Mouse (Mus musculus): ENCODE results near the gene Rfx3. TPM values are rescaled to one million over a fixed set of nuclear protein-coding genes. Genes with fewer than 3 reads are reported as not detected.
A peak's percentile ranks its signal among the peaks of the same experiment; 100 is the strongest.

Gene Rfx3
- total and polyA plus RNA-seq, 3 experiments, result 1.1 to 62.0 (median 1.8) TPM

- TF ChIP-seq MEF2A (IDR thresholded peaks at IDR 0.05; ENCODE audit: extremely low read depth, insufficient replicate concordance, low read depth, low read length, poor library complexity, severe bottlenecking) (no peak), BHLHE40 (IDR thresholded peaks at IDR 0.05; ENCODE audit: borderline replicate concordance, low read depth, low read length) (no peak), RAD21 (IDR thresholded peaks at IDR 0.05; ENCODE audit: low read depth, low read length) (no peak), MAX (IDR thresholded peaks at IDR 0.05; ENCODE audit: low read length) (no peak), E2F4 (IDR thresholded peaks at IDR 0.05; ENCODE audit: borderline replicate concordance, low read depth, low read length) (no peak), RCOR1 (IDR thresholded peaks at IDR 0.05; ENCODE audit: low read depth, low read length) (no peak), ZNF384 (IDR thresholded peaks at IDR 0.05; ENCODE audit: low read depth, low read length) (no peak), USF1 (IDR thresholded peaks at IDR 0.05; ENCODE audit: low read depth, low read length) (no peak), USF2 (IDR thresholded peaks at IDR 0.05; ENCODE audit: borderline replicate concordance in 1 of 2, insufficient read depth in 1 of 2, low read depth in 1 of 2, low read length in 2 of 2) (no peak), ZMIZ1 (IDR thresholded peaks at IDR 0.05; ENCODE audit: low read depth, low read length) (no peak), MXI1 (IDR thresholded peaks at IDR 0.05; ENCODE audit: low read depth, low read length) (no peak), JUND (IDR thresholded peaks at IDR 0.05; ENCODE audit: low read depth, low read length) (no peak), POLR2AphosphoS5 (IDR thresholded peaks at IDR 0.05; ENCODE audit: borderline replicate concordance, low read depth, low read length) (no peak), TCF12 (IDR thresholded peaks at IDR 0.05; ENCODE audit: low read depth, low read length) (no peak), MAZ (IDR thresholded peaks at IDR 0.05; ENCODE audit: low read depth, low read length) (no peak), POLR2AphosphoS2 (IDR thresholded peaks at IDR 0.05; ENCODE audit: low read length) (no peak), TBP (IDR thresholded peaks at IDR 0.05; ENCODE audit: low read depth, low read length) (no peak)
- no peak for DNase-seq (ENCODE audit: low read depth, low spot score)
- Histone ChIP-seq H3K4me3 (ENCODE audit: control insufficient read depth in 1 of 2, insufficient read depth in 1 of 2, low read depth in 2 of 2, low read length in 2 of 2) (no peak overlapping the region), H3K9me3 (replicated peaks; ENCODE audit: insufficient read depth, low read length) (no peaks in the 10 kb centered on the region), H3K27ac (ENCODE audit: control insufficient read depth, low read depth, low read length) (no peak overlapping the region), H3K4me1 (ENCODE audit: control insufficient read depth in 1 of 2, insufficient read depth in 2 of 2, low read length in 2 of 2) (peaks cover 8 to 11% of the 10 kb centered on the region in 2 experiments), H3K36me3 (ENCODE audit: control insufficient read depth in 1 of 2, insufficient read depth in 2 of 2, low read length in 2 of 2) (peaks cover 0 to 15% of the 10 kb centered on the region in 2 experiments; a peak in 2 of 4 replicates), H3K27me3 (ENCODE audit: control insufficient read depth in 1 of 2, insufficient read depth in 2 of 2, low read length in 2 of 2) (no peaks in the 10 kb centered on the region), H3K9ac (ENCODE audit: control insufficient read depth, low read depth, low read length, poor library complexity, severe bottlenecking) (no peak overlapping the region), H3K79me2 (ENCODE audit: control insufficient read depth, insufficient read depth, low read length, poor library complexity) (no peaks in the 10 kb centered on the region)
Measured at GRCm38 (mm10) chr19:27901693-27902092, 109.3 kb downstream of the Rfx3 start.

- DNase-seq (ENCODE audit: low read depth, low spot score), result peak; percentile 29
- Histone ChIP-seq H3K9me3 (replicated peaks; ENCODE audit: insufficient read depth, low read length) (no peaks in the 10 kb centered on the region), H3K4me1 (ENCODE audit: control insufficient read depth in 1 of 2, insufficient read depth in 2 of 2, low read length in 2 of 2) (no peaks in the 10 kb centered on the region), H3K79me2 (ENCODE audit: control insufficient read depth, insufficient read depth, low read length, poor library complexity) (no peaks in the 10 kb centered on the region), H3K9ac (ENCODE audit: control insufficient read depth, low read depth, low read length, poor library complexity, severe bottlenecking) (no peak overlapping the region), H3K36me3 (ENCODE audit: control insufficient read depth in 1 of 2, insufficient read depth in 2 of 2, low read length in 2 of 2) (no peaks in the 10 kb centered on the region), H3K4me3 (ENCODE audit: control insufficient read depth in 1 of 2, insufficient read depth in 1 of 2, low read depth in 2 of 2, low read length in 2 of 2) (no peak overlapping the region), H3K27me3 (ENCODE audit: control insufficient read depth in 1 of 2, insufficient read depth in 2 of 2, low read length in 2 of 2) (no peaks in the 10 kb centered on the region), H3K27ac (ENCODE audit: control insufficient read depth, low read depth, low read length) (no peak overlapping the region)
- TF ChIP-seq NELFE (IDR thresholded peaks at IDR 0.05; ENCODE audit: low read depth, low read length) (no peak), GATA1 (IDR thresholded peaks at IDR 0.05; ENCODE audit: low read depth, low read length) (0 out of 2 replicates have a peak, but pooled peaks have one; percentile 23), CTCF (IDR thresholded peaks at IDR 0.05 in 2 of 3, conservative IDR thresholded peaks at IDR 0.05 in 1 of 3; ENCODE audit: control insufficient read depth in 1 of 3, insufficient read depth in 1 of 3, low read depth in 2 of 3, low read length in 3 of 3, poor library complexity in 1 of 3, severe bottlenecking in 1 of 3) (peak in 1 of 3 experiments; percentile 30; a peak in 2 of 6 replicates)
Measured at GRCm38 (mm10) chr19:27884520-27884919, 126.4 kb downstream of the Rfx3 start.
